Mouse (Mus musculus): Measurements from ENCODE around the gene Htr6. TPM values are rescaled to one million over a fixed set of nuclear protein-coding genes. Genes with fewer than 3 reads are reported as not detected.

Htr6 gene
- not detected in 2 replicates for total RNA-seq (2017)

- ATAC-seq (ENCODE audit: extremely low read depth, insufficient number of reproducible peaks, low FRiP score, poor library complexity, severe bottlenecking): no peak
These were observed at the start of gene Htr6 for GRCm38 (mm10) chr4:139075041-139075711. Htr6 (minus strand) TSS chr4:139075570.

- ATAC-seq (ENCODE audit: extremely low read depth, insufficient number of reproducible peaks, low FRiP score, poor library complexity, severe bottlenecking): no peak
These were observed 49.6 kb upstream of the Htr6 start for GRCm38 (mm10) chr4:139124940-139125339.

GRCm38 (mm10) chr4:139122557-139122956 is 47.2 kb upstream of the Htr6 start:
- ATAC-seq (ENCODE audit: extremely low read depth, insufficient number of reproducible peaks, low FRiP score, poor library complexity, severe bottlenecking): no peak

- no peak for ATAC-seq (ENCODE audit: extremely low read depth, insufficient number of reproducible peaks, low FRiP score, poor library complexity, severe bottlenecking)
These were observed 45.6 kb upstream of the Htr6 start for GRCm38 (mm10) chr4:139120998-139121397.

GRCm38 (mm10) chr4:139120281-139120814 is 45.0 kb upstream of the Htr6 start:
- no peak for ATAC-seq (ENCODE audit: extremely low read depth, insufficient number of reproducible peaks, low FRiP score, poor library complexity, severe bottlenecking)

- ATAC-seq (ENCODE audit: extremely low read depth, insufficient number of reproducible peaks, low FRiP score, poor library complexity, severe bottlenecking): no peak
These were observed 41.1 kb upstream of the Htr6 start for GRCm38 (mm10) chr4:139116356-139117063.

GRCm38 (mm10) chr4:139115721-139116120 is 40.4 kb upstream of the Htr6 start:
- no peak for ATAC-seq (ENCODE audit: extremely low read depth, insufficient number of reproducible peaks, low FRiP score, poor library complexity, severe bottlenecking)

GRCm38 (mm10) chr4:139112482-139112881 is 37.1 kb upstream of the Htr6 start:
- ATAC-seq (ENCODE audit: extremely low read depth, insufficient number of reproducible peaks, low FRiP score, poor library complexity, severe bottlenecking): no peak

- ATAC-seq (ENCODE audit: extremely low read depth, insufficient number of reproducible peaks, low FRiP score, poor library complexity, severe bottlenecking): no peak
These were observed 36.1 kb upstream of the Htr6 start for GRCm38 (mm10) chr4:139111421-139111820.

GRCm38 (mm10) chr4:139110858-139111257 is 35.5 kb upstream of the Htr6 start:
- ATAC-seq (ENCODE audit: extremely low read depth, insufficient number of reproducible peaks, low FRiP score, poor library complexity, severe bottlenecking): no peak

GRCm38 (mm10) chr4:139105453-139105852 is 30.1 kb upstream of the Htr6 start:
- ATAC-seq (ENCODE audit: extremely low read depth, insufficient number of reproducible peaks, low FRiP score, poor library complexity, severe bottlenecking): no peak

GRCm38 (mm10) chr4:139101546-139101945 is 26.2 kb upstream of the Htr6 start:
- ATAC-seq (ENCODE audit: extremely low read depth, insufficient number of reproducible peaks, low FRiP score, poor library complexity, severe bottlenecking): no peak

GRCm38 (mm10) chr4:139100326-139100725 is 25.0 kb upstream of the Htr6 start:
- no peak for ATAC-seq (ENCODE audit: extremely low read depth, insufficient number of reproducible peaks, low FRiP score, poor library complexity, severe bottlenecking)

GRCm38 (mm10) chr4:139096201-139096600 is 20.8 kb upstream of the Htr6 start:
- no peak for ATAC-seq (ENCODE audit: extremely low read depth, insufficient number of reproducible peaks, low FRiP score, poor library complexity, severe bottlenecking)

GRCm38 (mm10) chr4:139095406-139095805 is 20.0 kb upstream of the Htr6 start:
- ATAC-seq (ENCODE audit: extremely low read depth, insufficient number of reproducible peaks, low FRiP score, poor library complexity, severe bottlenecking): no peak

- ATAC-seq (ENCODE audit: extremely low read depth, insufficient number of reproducible peaks, low FRiP score, poor library complexity, severe bottlenecking): no peak
These were observed 17.8 kb upstream of the Htr6 start for GRCm38 (mm10) chr4:139093196-139093530.

- no peak for ATAC-seq (ENCODE audit: extremely low read depth, insufficient number of reproducible peaks, low FRiP score, poor library complexity, severe bottlenecking)
These were observed 17.2 kb upstream of the Htr6 start, which contains the start of gene Nbl1 for GRCm38 (mm10) chr4:139092356-139093195. Nbl1 (minus strand) TSS chr4:139092993.

- no peak for ATAC-seq (ENCODE audit: extremely low read depth, insufficient number of reproducible peaks, low FRiP score, poor library complexity, severe bottlenecking)
These were observed 16.3 kb upstream of the Htr6 start for GRCm38 (mm10) chr4:139091478-139092355.

GRCm38 (mm10) chr4:139091066-139091465 is 15.7 kb upstream of the Htr6 start:
- no peak for ATAC-seq (ENCODE audit: extremely low read depth, insufficient number of reproducible peaks, low FRiP score, poor library complexity, severe bottlenecking)
